Mouse (Mus musculus) embryo, embryonic 11 days (tissue): Measurements from ENCODE around the gene Map3k19.
A peak's percentile ranks its signal among the peaks of the same experiment; 100 is the strongest.

ENCODE experiments used
- DNase-seq: peaks from one replicate; pipeline ENCODE4 v3.0.0-alpha.2; 2015

The Map3k19 gene

GRCm38 (mm10) chr1:127854486-127855222, at the start of gene Map3k19:
TSS of gene Map3k19 (minus strand) at chr1:127855031.
- no peak for DNase-seq

- DNase-seq = no peak
Measured at GRCm38 (mm10) chr1:127899401-127899800, 44.6 kb upstream of the Map3k19 start.

- no peak for DNase-seq
Measured at GRCm38 (mm10) chr1:127869276-127869675, 14.4 kb upstream of the Map3k19 start.

GRCm38 (mm10) chr1:127868300-127869261, 13.8 kb upstream of the Map3k19 start, which contains the start of gene Rab3gap1:
TSS of gene Rab3gap1 (plus strand) at chr1:127868773.
- peak; percentile 94 for DNase-seq

GRCm38 (mm10) chr1:127863806-127864205, 9.0 kb upstream of the Map3k19 start:
- no peak for DNase-seq

GRCm38 (mm10) chr1:127861900-127862299, 7.1 kb upstream of the Map3k19 start:
- DNase-seq = no peak

- DNase-seq = no peak
Measured at GRCm38 (mm10) chr1:127860492-127860891, 5.7 kb upstream of the Map3k19 start.

- DNase-seq = no peak
Measured at GRCm38 (mm10) chr1:127859799-127860400, 5.1 kb upstream of the Map3k19 start.

- no peak for DNase-seq
Measured at GRCm38 (mm10) chr1:127858945-127859648, 4.3 kb upstream of the Map3k19 start.

GRCm38 (mm10) chr1:127850075-127850610, 4.7 kb downstream of the Map3k19 start:
- no peak for DNase-seq

- no peak for DNase-seq
Measured at GRCm38 (mm10) chr1:127845472-127845871, 9.4 kb downstream of the Map3k19 start.

- no peak for DNase-seq
Measured at GRCm38 (mm10) chr1:127838602-127839001, 16.2 kb downstream of the Map3k19 start.

- DNase-seq = no peak
Measured at GRCm38 (mm10) chr1:127836619-127837018, 18.2 kb downstream of the Map3k19 start.

GRCm38 (mm10) chr1:127834202-127834601, 20.6 kb downstream of the Map3k19 start:
- no peak for DNase-seq

- DNase-seq = no peak
Measured at GRCm38 (mm10) chr1:127833714-127834113, 21.1 kb downstream of the Map3k19 start.

GRCm38 (mm10) chr1:127830215-127830921, 24.5 kb downstream of the Map3k19 start:
- DNase-seq = no peak

GRCm38 (mm10) chr1:127827325-127827724, 27.5 kb downstream of the Map3k19 start:
- DNase-seq = peak; percentile 79

GRCm38 (mm10) chr1:127816381-127816780, 38.5 kb downstream of the Map3k19 start:
- DNase-seq = no peak

- no peak for DNase-seq
Measured at GRCm38 (mm10) chr1:127812929-127813328, 41.9 kb downstream of the Map3k19 start.

GRCm38 (mm10) chr1:127808671-127809070, 46.2 kb downstream of the Map3k19 start:
- no peak for DNase-seq

GRCm38 (mm10) chr1:127802916-127803315, 51.9 kb downstream of the Map3k19 start:
- no peak for DNase-seq

GRCm38 (mm10) chr1:127796752-127797151, 58.1 kb downstream of the Map3k19 start:
- DNase-seq = no peak
